Comparison of ENCODE assay signal across 32 mouse cellular contexts in the genomic region with DNA sequence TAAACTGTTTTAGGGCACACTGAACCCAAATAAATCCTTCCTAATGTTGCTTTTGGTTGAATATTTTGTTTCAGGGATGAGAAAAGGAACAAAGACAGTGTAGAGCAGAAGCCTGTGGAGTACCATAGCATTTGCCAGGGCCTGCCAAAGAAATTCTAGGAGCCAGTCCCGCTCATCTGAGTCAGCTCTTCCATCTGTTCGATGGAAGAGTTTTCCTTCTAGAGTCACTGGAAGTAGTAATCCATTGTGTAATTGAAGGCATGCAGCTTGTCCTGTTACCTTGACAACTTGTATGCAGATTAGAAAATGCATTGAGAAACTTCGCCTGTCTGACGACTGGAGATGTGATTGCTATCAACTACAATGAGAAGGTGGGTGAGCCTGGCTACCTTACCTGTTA. TPM values are rescaled to one million over a fixed set of nuclear protein-coding genes. Genes with fewer than 3 reads are reported as not detected.
DNase-seq lines count a peak whose midpoint lies in the region.
"Had no signal": no experiment of that assay in that cellular context is flagged by ENCODE, and none has a peak within 500 bp of the region (broad histone marks: within the 10 kb centered on the region; RNA-seq: fewer than 3 reads in every experiment).

No protein-coding gene starts in this region.

- no peaks in the 10 kb centered on the region for H3K27me3 ChIP-seq in hindbrain, embryonic 10.5 days (ENCODE audit: insufficient read depth, poor library complexity, severe bottlenecking)
- H3K27me3 ChIP-seq: embryonic facial prominence, embryonic 15.5 days; forebrain, embryonic 15.5 days; intestine, embryonic 15.5 days; limb, embryonic 13.5 days; liver, embryonic 13.5 days; megakaryocyte, embryonic 14.5 days; midbrain, embryonic 13.5 days had no signal

- no peak overlapping the region for H3K27ac ChIP-seq in hindbrain, embryonic 10.5 days
- H3K27ac ChIP-seq: embryonic facial prominence, embryonic 15.5 days; forebrain, embryonic 15.5 days; intestine, embryonic 15.5 days; limb, embryonic 13.5 days; liver, embryonic 13.5 days; midbrain, embryonic 13.5 days had no signal

- 81% methylated on average over 4 of the region's 4 CpGs for WGBS in hindbrain, embryonic 10.5 days

- H3K36me3 ChIP-seq in hindbrain, embryonic 10.5 days, result peaks cover 100% of the 10 kb centered on the region

- no peaks in the 10 kb centered on the region for H3K4me1 ChIP-seq in hindbrain, embryonic 10.5 days (replicated peaks)
- H3K4me1 ChIP-seq: embryonic facial prominence, embryonic 15.5 days; forebrain, embryonic 15.5 days; intestine, embryonic 15.5 days; limb, embryonic 13.5 days; midbrain, embryonic 13.5 days had no signal

- H3K4me3 ChIP-seq in hindbrain, embryonic 10.5 days, result no peak overlapping the region
- H3K4me3 ChIP-seq: embryonic facial prominence, embryonic 15.5 days; forebrain, embryonic 15.5 days; intestine, embryonic 15.5 days; limb, embryonic 13.5 days; liver, embryonic 13.5 days; megakaryocyte, embryonic 14.5 days; midbrain, embryonic 13.5 days had no signal

- no peaks in the 10 kb centered on the region for H3K9me3 ChIP-seq in hindbrain, embryonic 10.5 days
- H3K9me3 ChIP-seq: embryonic facial prominence, embryonic 15.5 days; forebrain, embryonic 15.5 days; intestine, embryonic 15.5 days; limb, embryonic 13.5 days; liver, embryonic 13.5 days; megakaryocyte, embryonic 14.5 days; midbrain, embryonic 13.5 days had no signal

- DNase-seq in layer of hippocampus, adult 18-20 months (ENCODE audit: low spot score in 2 of 2), result peak; percentile 64 to 82
- no peak for DNase-seq in layer of hippocampus, postnatal 10 days (ENCODE audit: low spot score in 2 of 2)
- peak; percentile 37 for DNase-seq in right cerebral cortex, postnatal 25 days
- DNase-seq in right cerebral cortex, postnatal 4 days, result no peak
- DNase-seq in layer of hippocampus, adult 9-10 months (ENCODE audit: low spot score), result peak; percentile 31
- no peak for DNase-seq in hindbrain, embryonic 10.5 days (ENCODE audit: low spot score)
- no peak for DNase-seq in cerebellum, postnatal 14 days
- DNase-seq: adrenal gland, postnatal 10 days; cerebellum, adult 8-10 months; gastrocnemius, postnatal 10 days; kidney, adult 8-10 months; kidney, postnatal 10 days; liver, embryonic 13.5 days; lung, adult 2 months; spleen, adult 18-20 months had no signal

RNA-seq across cellular contexts. Expression of a gene that starts 11.1 kb away (rescaled TPM):
- 1 to 10 TPM; 2.0 to 2.2 TPM for total RNA-seq in layer of hippocampus, adult 18-20 months (2021)
- total RNA-seq in layer of hippocampus, postnatal 10 days (2021), result 1 to 10 TPM; 4.0 to 4.3 TPM
- 55.1 and 72.7 TPM in 2 replicates for polyA plus RNA-seq in hindbrain, embryonic 10.5 days (2016; fragmentation: Nextera tagmentation; extraction: Ambion mirVana)

RNA-seq across cellular contexts. Expression of a gene that starts 11.3 kb away (rescaled TPM):
- total RNA-seq in layer of hippocampus, adult 18-20 months (2021), result 10 to 100 TPM; 97.5 to 98.3 TPM
- total RNA-seq in layer of hippocampus, postnatal 10 days (2021), result 10 to 100 TPM; 93.8 to 95.9 TPM
- polyA plus RNA-seq in hindbrain, embryonic 10.5 days (2016; fragmentation: Nextera tagmentation; extraction: Ambion mirVana), result 100 and 104 TPM in 2 replicates

RNA-seq across cellular contexts. Expression of a gene that starts 13.5 kb away (rescaled TPM):
- total RNA-seq in layer of hippocampus, adult 18-20 months (2021), result 10 to 100 TPM; 24.7 to 27.8 TPM
- 10 to 100 TPM; 22.2 to 24.7 TPM for total RNA-seq in layer of hippocampus, postnatal 10 days (2021)
- 27.3 and 27.4 TPM in 2 replicates for polyA plus RNA-seq in hindbrain, embryonic 10.5 days (2016; fragmentation: Nextera tagmentation; extraction: Ambion mirVana)

RNA-seq across cellular contexts. Expression of a gene that starts 13.5 kb away (rescaled TPM):
- total RNA-seq in layer of hippocampus, adult 18-20 months (2021), result 1 to 10 TPM; 6.6 to 7.2 TPM
- 10 to 100 TPM in 1 of 2 experiments, 1 to 10 TPM in 1; 8.8 to 16.9 TPM for total RNA-seq in layer of hippocampus, postnatal 10 days (2021)
- not detected in 2 replicates for polyA plus RNA-seq in hindbrain, embryonic 10.5 days (2016; fragmentation: Nextera tagmentation; extraction: Ambion mirVana)
- total RNA-seq: hematopoietic stem cell, adult 5-6 weeks; monocyte, adult 5-6 weeks had no signal
- polyA plus RNA-seq: activated CD4-positive, CD25-positive, alpha-beta regulatory T cell, adult 4 months; C2C12; embryonic facial prominence, embryonic 15.5 days; forebrain, embryonic 15.5 days; heart, embryonic 11.5 days; heart, postnatal 0 days; hindbrain, embryonic 16.5 days; intestine, embryonic 15.5 days; limb, embryonic 13.5 days; liver, embryonic 13.5 days; midbrain, embryonic 13.5 days; testis, adult 2 months; urinary bladder, adult 2 months had no signal

RNA-seq across cellular contexts. Expression of a gene that starts 46.3 kb away (rescaled TPM):
- total RNA-seq in layer of hippocampus, adult 18-20 months (2021), result 10 to 100 TPM; 33.2 to 44.5 TPM
- 10 to 100 TPM; 89.4 to 99.1 TPM for total RNA-seq in layer of hippocampus, postnatal 10 days (2021)
- 25.5 and 27.3 TPM in 2 replicates for polyA plus RNA-seq in hindbrain, embryonic 10.5 days (2016; fragmentation: Nextera tagmentation; extraction: Ambion mirVana)
- total RNA-seq: granulocyte monocyte progenitor cell, adult 5-6 weeks; monocyte, adult 5-6 weeks; neutrophil, adult 5-6 weeks had no signal
- polyA plus RNA-seq: activated CD4-positive, CD25-positive, alpha-beta regulatory T cell, adult 4 months had no signal

Comparison
In these comparisons a context has a peak if more than half of its experiments do, and no peak if none do; other contexts are left out.
1. DNase-seq: peak in layer of hippocampus, adult 18-20 months (2 of 2), right cerebral cortex, postnatal 25 days (single experiment) and layer of hippocampus, adult 9-10 months (single experiment); none in layer of hippocampus, postnatal 10 days (0 of 2), right cerebral cortex, postnatal 4 days (single experiment), hindbrain, embryonic 10.5 days (single experiment) and cerebellum, postnatal 14 days (0 of 2).